Mouse (Mus musculus) kidney, embryonic 14.5 days (tissue): ENCODE results near the gene Fdx1l. TPM values are rescaled to one million over a fixed set of nuclear protein-coding genes. Genes with fewer than 3 reads are reported as not detected.

Source experiments
- ATAC-seq: fragments of 200-750 bp; cut with Nextera tagmentation; 2 replicates; pipeline ENCODE4 v1.8.0; 2017; ENCODE audit warnings: moderate number of reproducible peaks, mild to moderate bottlenecking, moderate TSS enrichment, moderate library complexity; ENCODE audit not compliant: low FRiP score, low TSS enrichment
- H3K27ac ChIP-seq: fragments of 300-500 bp; sonication (generic); 2 replicates; pipeline ENCODE4 v1.5.1; 2014; ENCODE audit warnings: low read depth, mild to moderate bottlenecking, low read length, moderate library complexity, mixed read lengths
- H3K27me3 ChIP-seq: fragments of 300-500 bp; sonication (generic); 2 replicates; pipeline ENCODE4 v1.6.1; 2014; ENCODE audit warnings: mild to moderate bottlenecking, low read length; ENCODE audit not compliant: control insufficient read depth, insufficient read depth
- H3K36me3 ChIP-seq: fragments of 300-500 bp; sonication (generic); 2 replicates; pipeline ENCODE4 v1.6.1; 2014; ENCODE audit warnings: low read length, mixed read lengths; ENCODE audit not compliant: control insufficient read depth, insufficient read depth
- H3K4me1 ChIP-seq: fragments of 300-500 bp; sonication (generic); 2 replicates; pipeline ENCODE4 v1.6.1; 2014; ENCODE audit warnings: low read length, mixed read lengths; ENCODE audit not compliant: control insufficient read depth, insufficient read depth
- H3K4me2 ChIP-seq: fragments of 300-500 bp; sonication (generic); replicated peaks from 2 replicates; pipeline ENCODE4 v1.6.1; 2014; ENCODE audit warnings: low read depth, mild to moderate bottlenecking, low read length
- H3K4me3 ChIP-seq: fragments of 300-500 bp; sonication (generic); 2 replicates; pipeline ENCODE4 v1.5.1; 2014; ENCODE audit warnings: mild to moderate bottlenecking, low read length
- H3K9ac ChIP-seq: fragments of 300-500 bp; sonication (generic); 2 replicates; pipeline ENCODE4 v1.6.1; 2014; ENCODE audit warnings: low read depth, mild to moderate bottlenecking, low read length, moderate library complexity
- H3K9me3 ChIP-seq: fragments of 300-500 bp; sonication (generic); 2 replicates; pipeline ENCODE4 v1.6.1; 2016; ENCODE audit warnings: low read length; ENCODE audit not compliant: control insufficient read depth
- WGBS: fragments of 180-500 bp; shearing (Covaris S2); extraction: QIAGEN DNeasy Blood & Tissue Kit; methylation state at CpG from one replicate; pipeline ENCODE4 v1.1.7; 2014; 5-methylcytosine and 5-hydroxymethylcytosine counted together
- polyA plus RNA-seq: library from polyadenylated mRNA; unstranded; fragments of >200 nt; fragmentation: Nextera tagmentation; extraction: Ambion mirVana; gene quantifications from 2 replicates; pipeline ENCODE4 v1.2.1, GENCODE M21; 2014

Fdx1l gene
- polyA plus RNA-seq, 1 experiment from 2014 or later, result 62.6 TPM

DNA sequence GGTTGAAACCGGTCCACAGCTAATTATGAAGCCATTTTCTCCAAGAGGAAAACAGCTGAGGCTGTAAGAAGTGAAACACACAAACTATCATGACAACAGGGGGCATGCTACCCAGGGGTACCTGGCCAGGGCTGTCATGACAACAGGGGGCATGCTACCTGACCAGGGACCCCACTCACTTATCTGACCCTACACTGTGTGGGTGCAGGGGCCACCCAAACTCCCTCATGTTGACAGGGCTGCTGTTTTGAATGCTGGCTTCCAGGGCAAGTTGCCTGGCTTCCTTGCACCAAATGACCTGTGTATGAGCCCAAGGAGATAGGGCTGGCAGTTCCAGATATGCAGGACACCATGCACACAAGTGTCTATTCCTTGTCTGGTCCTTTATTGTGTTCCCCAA is 17.1 kb upstream of the Fdx1l start:
- no peaks in the 10 kb centered on the region for H3K9me3 ChIP-seq
- no peak overlapping the region for H3K27ac ChIP-seq
- peak overlapping the region; percentile 81 for H3K4me3 ChIP-seq
- H3K36me3 ChIP-seq, result peaks cover 47% of the 10 kb centered on the region
- peak overlapping the region; percentile 88 for H3K4me2 ChIP-seq
- no peaks in the 10 kb centered on the region for H3K27me3 ChIP-seq
- no peak for ATAC-seq
- peaks cover 10% of the 10 kb centered on the region for H3K4me1 ChIP-seq
- peak overlapping the region; percentile 80 for H3K9ac ChIP-seq
- 97% methylated on average over 1 of the region's 1 CpGs for WGBS

DNA sequence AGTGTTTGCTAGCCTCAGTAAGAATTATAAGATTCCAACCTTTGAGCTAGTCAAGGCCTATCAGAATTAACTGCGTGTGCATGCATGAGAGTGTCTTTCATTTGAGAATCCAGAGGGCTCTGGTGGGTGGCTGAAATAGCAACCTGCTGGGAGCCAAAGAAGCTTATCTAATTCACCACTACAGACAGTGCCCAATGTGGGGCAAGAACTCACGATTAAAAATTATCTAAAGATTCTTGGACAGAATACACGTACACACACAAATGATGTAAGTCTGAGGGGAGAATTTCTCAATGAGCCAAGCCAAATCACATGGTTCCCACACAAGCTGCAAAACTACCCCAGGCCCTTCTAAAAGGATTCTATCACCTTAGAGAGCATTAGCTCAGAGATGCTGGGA is 9.9 kb upstream of the Fdx1l start:
- Histone ChIP-seq H3K27ac (no peak overlapping the region), H3K9ac (no peak overlapping the region), H3K9me3 (no peaks in the 10 kb centered on the region), H3K27me3 (no peaks in the 10 kb centered on the region), H3K4me3 (no peak overlapping the region), H3K4me2 (no peak overlapping the region), H3K4me1 (no peaks in the 10 kb centered on the region), H3K36me3 (peaks cover 90% of the 10 kb centered on the region)
- ATAC-seq, result no peak
- 95% methylated on average over 3 of the region's 3 CpGs for WGBS

DNA sequence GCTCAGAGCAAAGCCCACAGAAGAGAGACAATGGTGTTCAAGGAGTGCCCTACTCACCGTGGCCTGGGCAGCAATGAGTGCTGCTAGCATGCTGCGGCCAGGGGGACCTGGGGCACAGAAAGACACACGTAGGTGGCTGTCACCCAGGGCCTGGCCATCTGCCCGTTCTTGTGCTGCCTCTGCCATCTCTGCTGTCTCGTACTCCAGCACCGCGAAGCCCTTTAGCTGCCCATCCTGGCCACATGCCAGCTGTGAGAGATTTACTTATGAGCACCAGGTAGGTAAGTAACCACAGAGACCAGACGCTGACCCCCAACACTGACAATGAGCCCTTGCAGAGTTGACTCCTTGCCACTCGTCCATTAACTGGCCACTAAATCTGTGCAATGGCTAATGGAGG is 7.7 kb upstream of the Fdx1l start:
- Histone ChIP-seq H3K36me3 (peaks cover 89% of the 10 kb centered on the region), H3K9ac (no peak overlapping the region), H3K9me3 (no peaks in the 10 kb centered on the region), H3K4me1 (no peaks in the 10 kb centered on the region), H3K27me3 (no peaks in the 10 kb centered on the region), H3K27ac (no peak overlapping the region), H3K4me2 (no peak overlapping the region), H3K4me3 (no peak overlapping the region)
- WGBS, result 89% methylated on average over 9 of the region's 9 CpGs
- ATAC-seq, result no peak

GRCm38 (mm10) chr9:21075625-21076024 is 2.2 kb upstream of the Fdx1l start:
- Histone ChIP-seq H3K4me1 (peaks cover 6% of the 10 kb centered on the region; the same call in 1 of the 2 replicates), H3K36me3 (peaks cover 63% of the 10 kb centered on the region), H3K27me3 (no peaks in the 10 kb centered on the region), H3K9me3 (no peaks in the 10 kb centered on the region), H3K4me2 (no peak overlapping the region), H3K4me3 (no peak overlapping the region), H3K9ac (no peak overlapping the region), H3K27ac (no peak overlapping the region)
- 88% methylated on average over 3 of the region's 3 CpGs for WGBS
- ATAC-seq, result no peak

DNA sequence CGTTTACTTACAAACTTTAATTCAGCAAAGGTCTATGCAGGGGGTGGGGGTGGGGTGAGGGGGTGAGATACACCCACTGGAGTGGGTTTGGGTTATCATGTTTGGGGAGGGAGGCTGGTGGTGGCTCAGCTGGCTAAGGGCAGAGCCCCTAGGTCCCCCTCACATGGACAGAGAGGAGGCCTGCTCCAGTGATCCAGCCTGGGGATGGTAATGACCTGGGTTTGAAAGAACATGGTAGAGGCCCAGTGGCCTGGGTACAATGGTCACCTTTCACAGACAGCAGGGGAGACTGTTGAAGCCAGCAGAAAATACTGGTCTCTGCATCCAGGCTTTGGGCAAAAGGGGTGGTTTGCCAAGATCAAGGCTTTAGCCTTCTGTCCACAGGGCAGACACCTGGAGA is 759 bp upstream of the Fdx1l start:
- H3K4me1 ChIP-seq, result peaks cover 6% of the 10 kb centered on the region; the same call in 1 of the 2 replicates
- peaks cover 54% of the 10 kb centered on the region for H3K36me3 ChIP-seq
- H3K27ac ChIP-seq, result no peak overlapping the region
- 84% methylated on average over 1 of the region's 1 CpGs for WGBS
- H3K9me3 ChIP-seq, result no peaks in the 10 kb centered on the region
- no peaks in the 10 kb centered on the region for H3K27me3 ChIP-seq
- H3K9ac ChIP-seq, result no peak overlapping the region
- no peak for ATAC-seq
- no peak overlapping the region for H3K4me3 ChIP-seq
- H3K4me2 ChIP-seq, result no peak overlapping the region

- Histone ChIP-seq H3K27me3 (no peaks in the 10 kb centered on the region), H3K4me3 (peak overlapping the region; percentile 70), H3K4me2 (peak overlapping the region; percentile 63), H3K9me3 (no peaks in the 10 kb centered on the region), H3K36me3 (peaks cover 40% of the 10 kb centered on the region), H3K4me1 (peaks cover 6% of the 10 kb centered on the region; the same call in 1 of the 2 replicates), H3K27ac (no peak overlapping the region), H3K9ac (peak overlapping the region; percentile 82)
- ATAC-seq, result peak; percentile 24
- 10% methylated on average over 4 of the region's 4 CpGs for WGBS
Measured at GRCm38 (mm10) chr9:21072641-21073040, 773 bp downstream of the Fdx1l start.

GRCm38 (mm10) chr9:21067006-21067684 is 6.3 kb downstream of the Fdx1l start, which contains the start of gene Zglp1:
Zglp1 (minus strand) TSS chr9:21067093.
- Histone ChIP-seq H3K9ac (no peak within 1 kb of the TSS), H3K4me1 (peaks cover 2% of the 10 kb centered on the region; the same call in 1 of the 2 replicates), H3K4me3 (no peak within 1 kb of the TSS), H3K27me3 (no peaks in the 10 kb centered on the region), H3K27ac (no peak within 1 kb of the TSS), H3K9me3 (no peaks in the 10 kb centered on the region), H3K36me3 (peaks cover 49% of the 10 kb centered on the region), H3K4me2 (no peak within 1 kb of the TSS)
- 86% methylated on average over 26 of the region's 27 CpGs for WGBS
- no peak for ATAC-seq

DNA sequence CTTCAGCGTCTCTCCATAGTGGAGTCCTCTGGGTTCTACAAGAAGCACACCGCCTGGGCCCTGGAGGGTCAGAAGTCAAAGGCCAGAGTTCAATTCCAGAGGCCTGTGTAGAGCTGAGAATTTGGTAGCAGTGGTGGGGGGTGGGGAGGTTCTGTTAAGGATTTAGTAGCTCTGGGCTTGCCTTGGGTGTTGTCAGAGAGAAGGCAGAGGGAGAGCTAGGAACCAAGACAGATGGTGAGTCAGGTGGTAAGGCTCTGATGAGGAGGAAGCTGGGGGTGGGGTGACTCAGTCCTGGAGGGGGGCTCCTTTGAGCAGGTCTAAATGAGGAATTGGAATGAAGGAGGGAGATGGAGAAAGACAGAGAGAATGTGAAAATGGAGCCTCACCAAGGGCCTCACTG is 10.5 kb downstream of the Fdx1l start:
- no peaks in the 10 kb centered on the region for H3K9me3 ChIP-seq
- H3K27ac ChIP-seq, result no peak overlapping the region
- peaks cover 38% of the 10 kb centered on the region for H3K36me3 ChIP-seq
- no peak for ATAC-seq
- WGBS, result 85% methylated on average over 2 of the region's 2 CpGs
- H3K4me3 ChIP-seq, result no peak overlapping the region
- no peak overlapping the region for H3K4me2 ChIP-seq
- no peaks in the 10 kb centered on the region for H3K4me1 ChIP-seq
- no peaks in the 10 kb centered on the region for H3K27me3 ChIP-seq
- H3K9ac ChIP-seq, result no peak overlapping the region

- WGBS, result 62% methylated on average over 10 of the region's 10 CpGs
Measured at GRCm38 (mm10) chr9:21051578-21051977, 21.8 kb downstream of the Fdx1l start.

More at GRCm38 (mm10) chr9:21051578-21051977, 21.8 kb downstream of the Fdx1l start:
- Histone ChIP-seq H3K9me3 (no peaks in the 10 kb centered on the region), H3K27me3 (no peaks in the 10 kb centered on the region), H3K9ac (no peak overlapping the region), H3K36me3 (no peaks in the 10 kb centered on the region), H3K4me3 (no peak overlapping the region), H3K4me2 (no peak overlapping the region), H3K27ac (no peak overlapping the region), H3K4me1 (no peaks in the 10 kb centered on the region)
- no peak for ATAC-seq
